ENCODE assay signal across 6 mouse cellular contexts in genomic region chr14:27246948-27247347, GRCm38 (mm10).
DNase-seq lines count a peak whose midpoint lies in the region; ATAC-seq and TF ChIP-seq lines count a peak whose summit lies in the region.
"Not testable (repeated sequence)": the region's sequence is repeated elsewhere in the genome, so short reads cannot be mapped to it uniquely, and the experiment has no call there.

No protein-coding gene starts in this region.

- H3K27ac ChIP-seq in gastrocnemius, adult 2 months: peak overlapping the region; percentile 78
- 0 out of 2 replicates have a peak overlapping the region, but pooled peaks have one; percentile 54 for H3K27ac ChIP-seq in heart, postnatal 0 days (ENCODE audit: low read depth)
- H3K27ac ChIP-seq in layer of hippocampus, adult 2 months; stomach, postnatal 0 days (replicated peaks): not testable (repeated sequence)

- not testable (repeated sequence) for H3K27me3 ChIP-seq in heart, postnatal 0 days (ENCODE audit: control insufficient read depth, insufficient read depth, low read length); stomach, postnatal 0 days (ENCODE audit: control insufficient read depth, insufficient read depth, low read length)

- not testable (repeated sequence) for H3K9me3 ChIP-seq in heart, postnatal 0 days (replicated peaks; ENCODE audit: control insufficient read depth, low read length); stomach, postnatal 0 days (ENCODE audit: control insufficient read depth, low read length)

- TF ChIP-seq EP300 in heart, postnatal 0 days (IDR thresholded peaks at IDR 0.05; ENCODE audit: low read depth); stomach, postnatal 0 days (optimal IDR thresholded peaks at IDR 0.05): not testable (repeated sequence)

- DNase-seq in ES-CJ7 (ENCODE audit: low read depth, low spot score) (peak; percentile 22), ZHBTc4 (ENCODE audit: low read depth, low spot score) (peak; percentile 28)
- not testable (repeated sequence) for DNase-seq in gastrocnemius, adult 2 months; heart, postnatal 0 days (ENCODE audit: low spot score); layer of hippocampus, adult 2 months (ENCODE audit: low spot score in 2 of 2); stomach, postnatal 0 days (ENCODE audit: low spot score)

- not testable (repeated sequence) for H3K4me3 ChIP-seq in gastrocnemius, adult 2 months; heart, postnatal 0 days (ENCODE audit: low read depth, low read length); layer of hippocampus, adult 2 months; stomach, postnatal 0 days (ENCODE audit: low read depth, low read length)

- intact Hi-C loops in gastrocnemius, adult 2 months (cut with DNase I): not testable (repeated sequence)

- not testable (repeated sequence) for H3K9ac ChIP-seq in heart, postnatal 0 days (replicated peaks; ENCODE audit: low read depth, low read length); stomach, postnatal 0 days (ENCODE audit: low read length)

- not testable (repeated sequence) for H3K4me2 ChIP-seq in heart, postnatal 0 days (ENCODE audit: low read depth, low read length); stomach, postnatal 0 days (replicated peaks; ENCODE audit: low read depth)

- not testable (repeated sequence) for H3K4me1 ChIP-seq in heart, postnatal 0 days (ENCODE audit: control insufficient read depth, insufficient read depth); stomach, postnatal 0 days (replicated peaks; ENCODE audit: control insufficient read depth, insufficient read depth)

- H3K36me3 ChIP-seq in heart, postnatal 0 days (replicated peaks; ENCODE audit: control insufficient read depth, insufficient read depth, low read length); stomach, postnatal 0 days (ENCODE audit: control insufficient read depth, insufficient read depth, low read length): not testable (repeated sequence)

- ATAC-seq in heart, postnatal 0 days (ENCODE audit: insufficient read depth, low read depth); stomach, postnatal 0 days (ENCODE audit: low FRiP score, low TSS enrichment): not testable (repeated sequence)

- not testable (repeated sequence) for TF ChIP-seq CTCF in gastrocnemius, adult 2 months (IDR thresholded peaks at IDR 0.05); heart, postnatal 0 days (IDR thresholded peaks at IDR 0.05; ENCODE audit: low read depth)
- peak; percentile 23 for TF ChIP-seq CTCF in layer of hippocampus, adult 2 months (conservative IDR thresholded peaks at IDR 0.05)
- TF ChIP-seq CTCF in stomach, postnatal 0 days (IDR thresholded peaks at IDR 0.05; ENCODE audit: low read depth): 0 out of 2 replicates have a peak, but pooled peaks have one; percentile 6

- WGBS in heart, postnatal 0 days: 92% methylated on average over 9 of the region's 10 CpGs
- 91% methylated on average over 10 of the region's 10 CpGs for WGBS in stomach, postnatal 0 days
